Mouse (Mus musculus) intestine, embryonic 14.5 days (tissue): ENCODE measurements at regions not wholly inside any gene's neighbourhood (a gene's known extent, or its start where the extent isn't known, plus 50 kb on each side); places are given as distances from the start of the nearest gene placed in this dataset.

Experiments
- ATAC-seq: fragments of 200-750 bp; cut with Nextera tagmentation; replicated peaks from 2 replicates; pipeline ENCODE4 v1.8.0; 2017; ENCODE audit warnings: low read depth, moderate number of reproducible peaks, moderate TSS enrichment, moderate library complexity; ENCODE audit not compliant: low FRiP score, low TSS enrichment
- DNase-seq: peaks from one replicate; pipeline ENCODE4 v3.0.0-alpha.2; 2018; ENCODE audit warnings: low spot score
- H3K27ac ChIP-seq: fragments of 300-500 bp; sonication (generic); 2 replicates; pipeline ENCODE4 v1.5.1; 2014; ENCODE audit warnings: low read depth, mild to moderate bottlenecking, control low read depth
- H3K27me3 ChIP-seq: fragments of 300-500 bp; sonication (generic); replicated peaks from 2 replicates; pipeline ENCODE4 v1.6.1; 2014; ENCODE audit warnings: low read length, control low read depth; ENCODE audit not compliant: control insufficient read depth, insufficient read depth
- H3K36me3 ChIP-seq: fragments of 300-500 bp; sonication (generic); 2 replicates; pipeline ENCODE4 v1.6.1; 2014; ENCODE audit warnings: low read length, control low read depth; ENCODE audit not compliant: control insufficient read depth, insufficient read depth
- H3K4me1 ChIP-seq: fragments of 300-500 bp; sonication (generic); replicated peaks from 2 replicates; pipeline ENCODE4 v1.6.1; 2014; ENCODE audit warnings: low read length, control low read depth, mixed read lengths; ENCODE audit not compliant: control insufficient read depth, insufficient read depth
- H3K4me2 ChIP-seq: fragments of 300-500 bp; sonication (generic); 2 replicates; pipeline ENCODE4 v1.6.1; 2014; ENCODE audit warnings: low read length
- H3K4me3 ChIP-seq: fragments of 300-500 bp; sonication (generic); 2 replicates; pipeline ENCODE4 v1.5.1; 2014; ENCODE audit warnings: low read depth, low read length, control low read depth, mixed read lengths
- H3K9ac ChIP-seq: fragments of 300-500 bp; sonication (generic); 2 replicates; pipeline ENCODE4 v1.6.1; 2014; ENCODE audit warnings: mild to moderate bottlenecking, low read length
- H3K9me3 ChIP-seq: fragments of 300-500 bp; sonication (generic); 2 replicates; pipeline ENCODE4 v1.6.1; 2016; ENCODE audit warnings: low read length, control low read depth; ENCODE audit not compliant: control insufficient read depth
- WGBS: fragments of 180-500 bp; shearing (Covaris S2); extraction: QIAGEN DNeasy Blood & Tissue Kit; methylation state at CpG from one replicate; pipeline ENCODE4 v1.1.7; 2014; 5-methylcytosine and 5-hydroxymethylcytosine counted together

- Histone ChIP-seq H3K4me3 (no peak overlapping the region), H3K27me3 (no peaks in the 10 kb centered on the region), H3K27ac (no peak overlapping the region), H3K9ac (no peak overlapping the region), H3K36me3 (no peaks in the 10 kb centered on the region), H3K9me3 (no peaks in the 10 kb centered on the region), H3K4me1 (no peaks in the 10 kb centered on the region), H3K4me2 (no peak overlapping the region)
- no peak for ATAC-seq
- WGBS, result 78% methylated on average over 2 of the region's 2 CpGs
- no peak for DNase-seq
These were observed 420.8 kb downstream of the Sox2 start for GRCm38 (mm10) chr3:35071046-35071445.

DNA sequence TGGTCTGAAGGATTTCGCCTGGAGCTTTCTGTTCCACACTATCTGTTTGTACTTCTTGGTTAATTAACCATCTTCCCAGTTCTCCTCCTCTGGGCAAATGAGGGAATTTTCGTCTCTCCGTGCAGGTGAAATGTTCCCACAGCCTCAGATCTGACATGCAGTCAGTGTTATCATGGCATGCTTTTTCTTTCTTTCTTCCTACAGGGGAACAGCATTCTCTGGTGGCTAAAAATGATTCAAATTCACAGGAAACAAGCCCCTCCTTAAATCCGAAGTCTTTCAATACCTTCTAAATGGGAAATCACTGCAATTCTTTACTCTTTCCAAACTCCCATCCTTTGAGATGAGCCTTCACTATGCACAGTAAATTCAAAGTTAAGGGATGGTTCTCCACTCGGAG lies 429.7 kb downstream of the Sox2 start:
- Histone ChIP-seq H3K4me2 (no peak overlapping the region), H3K9me3 (no peaks in the 10 kb centered on the region), H3K4me3 (no peak overlapping the region), H3K27me3 (no peaks in the 10 kb centered on the region), H3K4me1 (no peaks in the 10 kb centered on the region), H3K9ac (no peak overlapping the region), H3K36me3 (no peaks in the 10 kb centered on the region), H3K27ac (no peak overlapping the region)
- ATAC-seq (no peak), DNase-seq (no peak)
- 62% methylated on average over 5 of the region's 5 CpGs for WGBS

- no peaks in the 10 kb centered on the region for H3K9me3 ChIP-seq
- H3K27ac ChIP-seq, result no peak overlapping the region
- 66% methylated on average over 11 of the region's 11 CpGs for WGBS
- ATAC-seq, result no peak
- H3K36me3 ChIP-seq, result no peaks in the 10 kb centered on the region
- H3K4me2 ChIP-seq, result no peak overlapping the region
- no peaks in the 10 kb centered on the region for H3K27me3 ChIP-seq
- no peaks in the 10 kb centered on the region; the same call in 1 of the 2 replicates for H3K4me1 ChIP-seq
- no peak for DNase-seq
- H3K9ac ChIP-seq, result no peak overlapping the region
- no peak overlapping the region for H3K4me3 ChIP-seq
These were observed 434.1 kb downstream of the Sox2 start for GRCm38 (mm10) chr3:35084091-35084867.

DNA sequence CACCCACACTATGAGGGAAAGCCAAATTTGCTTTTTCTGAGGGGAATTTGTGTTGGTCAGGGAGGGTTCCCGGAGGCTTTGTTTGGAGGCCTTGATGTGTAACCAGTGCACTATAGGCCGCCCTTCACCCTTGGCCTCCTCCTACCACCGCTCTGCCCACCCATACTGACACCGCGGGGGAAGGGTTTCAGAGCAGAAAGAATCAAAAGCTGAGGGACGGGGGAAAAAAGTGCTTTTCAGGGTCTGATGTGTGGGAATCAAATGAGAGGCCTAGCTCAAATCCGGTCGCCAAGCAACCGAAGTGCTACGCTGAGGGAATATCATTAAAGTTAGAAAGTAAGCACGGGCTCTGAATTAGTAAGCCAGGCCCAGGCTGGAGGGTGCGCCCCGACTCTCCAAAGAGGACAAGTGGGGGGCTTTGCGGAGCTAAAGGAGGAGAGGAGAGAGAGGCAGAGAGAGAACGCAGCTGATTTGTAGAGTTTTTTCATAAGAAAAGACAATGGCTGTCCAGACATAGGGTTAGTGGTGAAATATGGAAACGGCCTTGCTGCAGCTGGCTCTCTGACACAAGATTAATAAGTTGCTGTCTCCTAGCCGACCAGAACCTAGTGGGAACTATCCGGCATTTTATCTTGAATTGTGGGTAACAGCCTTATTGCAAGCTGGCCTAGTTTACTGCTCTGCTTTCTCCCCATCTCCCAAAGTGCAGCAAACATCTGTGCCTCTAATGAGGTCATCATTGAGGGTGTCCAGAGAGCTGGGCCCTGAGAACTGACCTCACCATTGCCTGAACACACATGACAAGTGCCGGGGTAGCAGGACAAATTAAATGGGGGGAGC lies 438.3 kb downstream of the Sox2 start:
- DNase-seq (no peak), ATAC-seq (no peak)
- Histone ChIP-seq H3K9ac (no peak overlapping the region), H3K9me3 (no peaks in the 10 kb centered on the region), H3K36me3 (no peaks in the 10 kb centered on the region), H3K27me3 (no peaks in the 10 kb centered on the region), H3K4me3 (no peak overlapping the region), H3K4me2 (no peak overlapping the region), H3K4me1 (no peaks in the 10 kb centered on the region; the same call in 1 of the 2 replicates), H3K27ac (no peak overlapping the region)
- 65% methylated on average over 19 of the region's 19 CpGs for WGBS

DNA sequence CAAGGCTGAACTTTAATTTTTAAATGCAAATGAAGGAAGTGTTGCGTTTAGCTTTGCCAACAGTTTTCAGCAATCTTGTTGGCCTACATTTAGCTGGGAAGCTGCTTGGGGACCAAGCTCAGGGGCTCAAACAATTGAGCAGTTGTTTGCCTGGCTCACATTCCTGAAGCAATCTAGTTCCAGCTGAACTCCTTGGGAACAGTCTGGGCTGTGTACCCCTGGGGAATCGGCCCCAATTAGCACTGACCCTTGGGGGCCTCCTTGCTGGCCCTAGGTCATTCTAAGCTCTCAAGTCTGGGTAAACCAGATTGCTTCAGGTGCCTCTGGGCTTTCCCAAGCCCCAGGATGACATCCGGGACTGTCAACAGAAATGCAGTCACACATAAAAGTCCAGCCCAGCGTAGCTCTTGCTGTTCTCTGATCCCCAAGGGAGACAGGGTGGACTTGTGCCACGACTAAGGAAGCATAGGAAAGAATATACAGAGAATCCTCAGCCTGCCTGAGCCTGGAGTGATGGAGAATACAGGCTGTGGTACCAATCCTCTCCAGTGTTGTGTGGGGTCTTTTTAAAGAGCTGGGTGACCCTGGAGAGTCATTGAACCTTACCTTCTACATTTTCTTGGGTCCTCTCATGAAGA lies 440.4 kb downstream of the Sox2 start:
- no peak for ATAC-seq
- Histone ChIP-seq H3K4me2 (no peak overlapping the region), H3K4me3 (no peak overlapping the region), H3K4me1 (no peaks in the 10 kb centered on the region; the same call in 1 of the 2 replicates), H3K36me3 (no peaks in the 10 kb centered on the region), H3K9me3 (no peaks in the 10 kb centered on the region), H3K27me3 (no peaks in the 10 kb centered on the region), H3K9ac (no peak overlapping the region), H3K27ac (no peak overlapping the region)
- WGBS, result 56% methylated on average over 5 of the region's 5 CpGs
- DNase-seq, result no peak

DNA sequence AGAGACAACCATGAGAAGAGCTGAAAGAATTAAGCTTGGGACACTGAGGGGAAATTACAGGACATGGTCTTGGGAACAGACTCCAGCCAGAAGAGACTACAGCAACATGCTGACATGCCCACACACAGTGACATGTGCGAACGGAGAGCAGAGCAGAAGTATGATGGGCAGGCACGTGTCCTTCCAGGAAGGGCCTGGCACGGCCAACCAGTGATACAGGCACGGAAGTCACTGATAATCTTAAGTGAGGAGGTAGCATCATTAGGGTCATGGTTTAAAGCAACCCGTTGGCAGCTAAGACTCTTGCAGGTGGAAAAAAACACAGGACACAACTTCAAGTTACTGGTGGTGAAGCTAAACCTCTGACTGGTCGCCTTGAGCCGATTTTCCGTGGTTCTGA lies 442.8 kb downstream of the Sox2 start:
- H3K9me3 ChIP-seq, result no peaks in the 10 kb centered on the region
- DNase-seq (no peak), ATAC-seq (no peak)
- H3K9ac ChIP-seq, result no peak overlapping the region
- H3K4me2 ChIP-seq, result no peak overlapping the region
- H3K4me3 ChIP-seq, result no peak overlapping the region
- H3K36me3 ChIP-seq, result no peaks in the 10 kb centered on the region
- H3K27me3 ChIP-seq, result no peaks in the 10 kb centered on the region
- no peak overlapping the region for H3K27ac ChIP-seq
- WGBS, result 80% methylated on average over 9 of the region's 9 CpGs
- no peaks in the 10 kb centered on the region; the same call in 1 of the 2 replicates for H3K4me1 ChIP-seq

- Histone ChIP-seq H3K9ac (no peak overlapping the region), H3K27ac (no peak overlapping the region), H3K27me3 (no peaks in the 10 kb centered on the region), H3K4me3 (no peak overlapping the region), H3K4me1 (no peaks in the 10 kb centered on the region), H3K36me3 (no peaks in the 10 kb centered on the region), H3K9me3 (no peaks in the 10 kb centered on the region), H3K4me2 (no peak overlapping the region)
- ATAC-seq (no peak), DNase-seq (no peak)
- 92% methylated on average over 8 of the region's 8 CpGs for WGBS
These were observed 445.0 kb downstream of the Sox2 start for GRCm38 (mm10) chr3:35095221-35095620.

DNA sequence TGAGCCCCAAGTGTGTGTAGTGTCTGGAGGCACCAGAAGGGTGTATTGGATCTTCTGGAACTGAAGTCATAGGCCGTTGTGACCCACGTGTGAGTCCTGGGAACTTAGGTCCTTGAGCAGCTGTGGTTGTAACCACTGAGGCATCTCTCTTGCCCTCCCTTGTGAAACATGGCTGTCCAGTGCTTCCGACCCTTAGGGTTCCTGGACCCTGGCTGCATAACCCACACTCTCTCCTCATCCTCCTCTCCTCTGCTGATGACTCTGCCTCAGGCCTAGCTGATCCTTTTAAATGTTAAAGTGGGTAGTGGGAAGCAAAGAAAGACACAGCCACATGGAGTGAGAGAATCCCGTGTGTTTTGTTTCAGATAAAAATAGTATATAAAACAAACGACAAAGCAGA lies 446.2 kb downstream of the Sox2 start:
- DNase-seq, result no peak

More for the DNA sequence above, 446.2 kb downstream of the Sox2 start:
- no peak overlapping the region for H3K9ac ChIP-seq
- H3K4me1 ChIP-seq, result no peaks in the 10 kb centered on the region
- no peaks in the 10 kb centered on the region for H3K27me3 ChIP-seq
- no peak overlapping the region for H3K4me3 ChIP-seq
- no peak for ATAC-seq
- H3K9me3 ChIP-seq, result no peaks in the 10 kb centered on the region
- H3K4me2 ChIP-seq, result no peak overlapping the region
- H3K36me3 ChIP-seq, result no peaks in the 10 kb centered on the region
- no peak overlapping the region for H3K27ac ChIP-seq
- 73% methylated on average over 5 of the region's 5 CpGs for WGBS
